Mouse (Mus musculus): ENCODE data around the gene Nrip2. TPM values are rescaled to one million over a fixed set of nuclear protein-coding genes. Genes with fewer than 3 reads are reported as not detected.

Nrip2 gene
- not detected in 2 replicates for polyA plus RNA-seq (2012)

GRCm38 (mm10) chr6:128398996-128399395 is at the start of gene Nrip2:
TSS of gene Nrip2 (plus strand) at chr6:128399296.

GRCm38 (mm10) chr6:128355726-128356416 is 43.2 kb upstream of the Nrip2 start, which contains the start of gene Tulp3:
TSS of gene Tulp3 (minus strand) at chr6:128355851.

GRCm38 (mm10) chr6:128362381-128363006 is 36.6 kb upstream of the Nrip2 start, which contains the start of the genes Rhno1 and Foxm1:
TSS of gene Rhno1 (minus strand) at chr6:128362911.
TSS of gene Foxm1 (plus strand) at chr6:128362967.

GRCm38 (mm10) chr6:128375192-128375591 is 23.9 kb upstream of the Nrip2 start, which contains the start of the genes Tex52 and Gm44596:
TSS of gene Tex52 (plus strand) at chr6:128375456.
TSS of gene Gm44596 (plus strand) at chr6:128375503.

GRCm38 (mm10) chr6:128424269-128425019 is 25.3 kb downstream of the Nrip2 start, which contains the start of gene Itfg2:
TSS of gene Itfg2 (minus strand) at chr6:128424931.

GRCm38 (mm10) chr6:128438317-128438870 is 39.3 kb downstream of the Nrip2 start, which contains the start of gene Fkbp4:
TSS of gene Fkbp4 (minus strand) at chr6:128438677.

Other genes starting within 250 kb of the Nrip2 start
- gene Tead4, start 98.5 kb upstream of the Nrip2 start, polyA plus RNA-seq (2012) = 0.02 TPM in 1 of 2 replicates, not detected in the other
- gene Tulp3, start 43.4 kb upstream of the Nrip2 start, polyA plus RNA-seq (2012) = 0.39 and 0.41 TPM in 2 replicates
- 49.0 and 53.8 TPM in 2 replicates for gene Rhno1, start 36.4 kb upstream of the Nrip2 start, polyA plus RNA-seq (2012)
- gene Foxm1, start 36.3 kb upstream of the Nrip2 start, polyA plus RNA-seq (2012) = 57.3 and 59.5 TPM in 2 replicates
- 0.09 TPM in 1 of 2 replicates, not detected in the other for gene Tex52, start 23.8 kb upstream of the Nrip2 start, polyA plus RNA-seq (2012)
- not detected in 2 replicates for gene Gm44596, start 23.8 kb upstream of the Nrip2 start, polyA plus RNA-seq (2012)
- gene Itfg2, start 25.6 kb downstream of the Nrip2 start, polyA plus RNA-seq (2012) = 22.6 and 23.1 TPM in 2 replicates
- 344 and 389 TPM in 2 replicates for gene Fkbp4, start 39.4 kb downstream of the Nrip2 start, polyA plus RNA-seq (2012)
- not detected in 2 replicates for gene Pzp, start 127.4 kb downstream of the Nrip2 start, polyA plus RNA-seq (2012)
- not detected in 2 replicates for gene A2ml1, start 182.3 kb downstream of the Nrip2 start, polyA plus RNA-seq (2012)
- not detected in 2 replicates for gene Klrb1a, start 224.2 kb downstream of the Nrip2 start, polyA plus RNA-seq (2012)